Mouse (Mus musculus): ENCODE results near the gene Naxd. TPM values are rescaled to one million over a fixed set of nuclear protein-coding genes. Genes with fewer than 3 reads are reported as not detected.
"Not testable (repeated sequence)": the region's sequence is repeated elsewhere in the genome, so short reads cannot be mapped to it uniquely, and the experiment has no call there.

Gene Naxd
- polyA plus RNA-seq, 1 experiment, result 70.4 TPM

- 12% methylated on average over 3 of the region's 3 CpGs for WGBS
- no peak for DNase-seq (ENCODE audit: low read depth, low spot score)
Observed at GRCm38 (mm10) chr8:11469095-11469494, 28.2 kb upstream of the Naxd start.

- 61% methylated on average over 7 of the region's 7 CpGs for WGBS
- DNase-seq (ENCODE audit: low read depth, low spot score), result no peak
Observed at GRCm38 (mm10) chr8:11470694-11471093, 26.6 kb upstream of the Naxd start.

- DNase-seq (ENCODE audit: low read depth, low spot score), result no peak
- 19% methylated on average over 8 of the region's 8 CpGs for WGBS
Observed at GRCm38 (mm10) chr8:11471309-11471708, 26.0 kb upstream of the Naxd start.

GRCm38 (mm10) chr8:11473072-11473471 is 24.2 kb upstream of the Naxd start:
- WGBS, result 14% methylated on average over 4 of the region's 4 CpGs
- DNase-seq (ENCODE audit: low read depth, low spot score), result no peak

- WGBS, result 53% methylated on average over 10 of the region's 10 CpGs
Observed at GRCm38 (mm10) chr8:11475397-11475796, 21.9 kb upstream of the Naxd start.

GRCm38 (mm10) chr8:11475876-11476275 is 21.4 kb upstream of the Naxd start:
- no peak for DNase-seq (ENCODE audit: low read depth, low spot score)
- 42% methylated on average over 2 of the region's 2 CpGs for WGBS

More at GRCm38 (mm10) chr8:11475397-11475796, 21.9 kb upstream of the Naxd start:
- DNase-seq (ENCODE audit: low read depth, low spot score), result no peak

GRCm38 (mm10) chr8:11476338-11477177 is 20.7 kb upstream of the Naxd start:
- WGBS, result 12% methylated on average over 24 of the region's 24 CpGs
- DNase-seq (ENCODE audit: low read depth, low spot score), result no peak

- no peak for DNase-seq (ENCODE audit: low read depth, low spot score)
- whole genome bisulfite sequencing, result 6% methylated on average over 9 of the region's 9 CpGs
Observed at GRCm38 (mm10) chr8:11477178-11477553, 20.1 kb upstream of the Naxd start.

GRCm38 (mm10) chr8:11477811-11478761 is 19.2 kb upstream of the Naxd start, which contains the start of gene Rab20:
Gene Rab20, minus strand, starts transcription at chr8:11478710.
- WGBS, result under 1% methylated on average over 68 of the region's 69 CpGs
- no peak for DNase-seq (ENCODE audit: low read depth, low spot score)

GRCm38 (mm10) chr8:11478807-11479527 is 18.3 kb upstream of the Naxd start:
- DNase-seq (ENCODE audit: low read depth, low spot score), result no peak
- 9% methylated on average over 23 of the region's 23 CpGs for WGBS

GRCm38 (mm10) chr8:11479591-11479990 is 17.7 kb upstream of the Naxd start:
- no peak for DNase-seq (ENCODE audit: low read depth, low spot score)
- 53% methylated on average over 14 of the region's 14 CpGs for WGBS

GRCm38 (mm10) chr8:11481876-11482275 is 15.4 kb upstream of the Naxd start:
- WGBS, result 27% methylated on average over 3 of the region's 3 CpGs
- DNase-seq (ENCODE audit: low read depth, low spot score), result no peak

- no peak for DNase-seq (ENCODE audit: low read depth, low spot score)
- WGBS, result 34% methylated on average over 3 of the region's 3 CpGs
Observed at GRCm38 (mm10) chr8:11482537-11482936, 14.8 kb upstream of the Naxd start.

GRCm38 (mm10) chr8:11486142-11486541 is 11.2 kb upstream of the Naxd start:
- WGBS, result 11% methylated on average over 7 of the region's 7 CpGs
- no peak for DNase-seq (ENCODE audit: low read depth, low spot score)

- no peak for DNase-seq (ENCODE audit: low read depth, low spot score)
- 32% methylated on average over 4 of the region's 4 CpGs for WGBS
Observed at GRCm38 (mm10) chr8:11487229-11487628, 10.1 kb upstream of the Naxd start.

GRCm38 (mm10) chr8:11492340-11492739 is 5.0 kb upstream of the Naxd start:
- 84% methylated on average over 2 of the region's 2 CpGs for WGBS
- DNase-seq (ENCODE audit: low read depth, low spot score), result not testable (repeated sequence)

GRCm38 (mm10) chr8:11498281-11498680 is 975 bp downstream of the Naxd start:
- no peak for DNase-seq (ENCODE audit: low read depth, low spot score)
- WGBS, result 44% methylated on average over 12 of the region's 12 CpGs

- 73% methylated on average over 4 of the region's 4 CpGs for WGBS
- DNase-seq (ENCODE audit: low read depth, low spot score), result no peak
Observed at GRCm38 (mm10) chr8:11498786-11499485, 1.6 kb downstream of the Naxd start.
